Comparison of ENCODE assay signal across 23 mouse cellular contexts in the genomic region with DNA sequence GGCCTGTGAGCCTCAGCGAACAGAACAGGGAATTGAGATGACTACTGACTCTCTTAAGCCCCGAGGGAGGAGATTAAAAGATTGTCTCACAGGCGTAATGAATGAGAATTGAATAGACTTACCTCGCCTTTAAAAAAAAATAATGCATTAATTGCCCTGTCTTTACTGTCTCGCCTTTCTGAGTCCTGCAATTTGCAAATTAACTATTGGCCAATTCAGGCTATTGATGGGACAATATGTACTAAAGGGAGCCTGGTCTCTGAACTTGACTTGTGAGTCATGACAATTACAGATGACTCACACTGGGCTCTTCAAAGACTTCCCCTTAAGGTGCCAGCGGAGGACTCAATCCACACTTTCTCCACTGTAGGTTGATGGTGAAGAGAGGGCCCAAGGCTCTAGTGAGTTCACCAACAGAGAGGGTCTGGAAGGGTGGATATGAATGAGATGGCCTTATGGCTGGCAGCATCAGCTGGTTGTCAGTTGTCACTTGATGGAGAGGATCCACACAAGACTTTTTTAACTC.
DNase-seq lines count a peak whose midpoint lies in the region; TF ChIP-seq lines count a peak whose summit lies in the region.
"Had no signal": no experiment of that assay in that cellular context is flagged by ENCODE, and none has a peak within 500 bp of the region (broad histone marks: within the 10 kb centered on the region; RNA-seq: fewer than 3 reads in every experiment).

No protein-coding gene starts in this region.

- H3K4me3 ChIP-seq in heart, adult 2 months: no peak overlapping the region
- H3K4me3 ChIP-seq in embryonic facial prominence, embryonic 10.5 days: no peak overlapping the region
- H3K4me3 ChIP-seq: embryonic facial prominence, embryonic 13.5 days; forebrain, embryonic 13.5 days; gastrocnemius, adult 2 months; heart, embryonic 10.5 days; hindbrain, embryonic 12.5 days had no signal

- 91% methylated on average over 6 of the region's 6 CpGs for WGBS in heart, adult 2 months
- 78% methylated on average over 6 of the region's 6 CpGs for WGBS in embryonic facial prominence, embryonic 10.5 days

- TF ChIP-seq POLR2A in heart, adult 2 months (IDR thresholded peaks at IDR 0.05; ENCODE audit: insufficient read depth, low read depth, low read length): no peak

- no peak for TF ChIP-seq EP300 in heart, adult 2 months (IDR thresholded peaks at IDR 0.05; ENCODE audit: insufficient read depth, low read depth, low read length)

- no peak overlapping the region for H3K9ac ChIP-seq in heart, adult 2 months (ENCODE audit: low read depth, low read length)
- H3K9ac ChIP-seq: embryonic facial prominence, embryonic 13.5 days; forebrain, embryonic 13.5 days; forebrain, postnatal 0 days; hindbrain, embryonic 12.5 days had no signal

- H3K79me2 ChIP-seq in heart, adult 2 months (replicated peaks; ENCODE audit: control insufficient read depth, insufficient read depth, low read length): no peaks in the 10 kb centered on the region

- H3K36me3 ChIP-seq in heart, adult 2 months (ENCODE audit: control insufficient read depth, insufficient read depth, low read length): peaks cover 11% of the 10 kb centered on the region
- no peaks in the 10 kb centered on the region for H3K36me3 ChIP-seq in embryonic facial prominence, embryonic 10.5 days (replicated peaks)
- H3K36me3 ChIP-seq: embryonic facial prominence, embryonic 13.5 days; G1E; heart, embryonic 10.5 days; hindbrain, embryonic 12.5 days had no signal

- peak; percentile 23 for DNase-seq in adrenal gland, adult 2 months
- no peak for DNase-seq in adrenal gland, adult 8-10 months
- peak; percentile 36 for DNase-seq in Muller cell, postnatal 12 days (ENCODE audit: inconsistent ontology term)
- peak; percentile 19 for DNase-seq in fat pad, adult 2 months (ENCODE audit: extremely low read depth, low read depth, low spot score)
- DNase-seq in heart, adult 2 months: no peak
- no peak for DNase-seq in frontal cortex, postnatal 25 days (ENCODE audit: low spot score in 2 of 2)
- DNase-seq in embryonic facial prominence, embryonic 10.5 days (ENCODE audit: low spot score): no peak
- DNase-seq: adrenal gland, postnatal 25 days; cerebellum, adult 2 months; cerebellum, postnatal 14 days; forebrain, postnatal 0 days; gastrocnemius, adult 2 months; gastrocnemius, postnatal 25 days; heart, adult 11 months; heart, postnatal 10 days; heart, postnatal 4 days; kidney, adult 11 months; kidney, adult 9 months had no signal

- no peak overlapping the region for H3K27ac ChIP-seq in heart, adult 2 months
- no peak overlapping the region for H3K27ac ChIP-seq in embryonic facial prominence, embryonic 10.5 days (replicated peaks)
- H3K27ac ChIP-seq: embryonic facial prominence, embryonic 13.5 days; forebrain, embryonic 13.5 days; heart, embryonic 10.5 days; hindbrain, embryonic 12.5 days had no signal

- no peak for TF ChIP-seq CTCF in heart, adult 2 months (IDR thresholded peaks at IDR 0.05)

- intact Hi-C loops in heart, adult 2 months (cut with DNase I): loop anchor here (10.0 kb wide), 1 partner anchor 163 kb away; no protein-coding TSS in a partner anchor

- H3K9me3 ChIP-seq in embryonic facial prominence, embryonic 10.5 days: no peaks in the 10 kb centered on the region
- H3K9me3 ChIP-seq: embryonic facial prominence, embryonic 13.5 days; forebrain, embryonic 13.5 days; G1E; heart, embryonic 10.5 days; hindbrain, embryonic 12.5 days had no signal

- no peaks in the 10 kb centered on the region for H3K27me3 ChIP-seq in heart, adult 2 months (ENCODE audit: control insufficient read depth, insufficient read depth, low read length)
- H3K27me3 ChIP-seq in embryonic facial prominence, embryonic 10.5 days (replicated peaks; ENCODE audit: low read depth, poor library complexity, severe bottlenecking): no peaks in the 10 kb centered on the region
- H3K27me3 ChIP-seq: embryonic facial prominence, embryonic 13.5 days; forebrain, embryonic 13.5 days; hindbrain, embryonic 12.5 days had no signal

- peaks cover 11% of the 10 kb centered on the region for H3K4me1 ChIP-seq in heart, adult 2 months (ENCODE audit: control insufficient read depth, insufficient read depth, low read length)
- H3K4me1 ChIP-seq in embryonic facial prominence, embryonic 10.5 days: peaks cover 3% of the 10 kb centered on the region; the same call in 1 of the 2 replicates
- H3K4me1 ChIP-seq: forebrain, embryonic 13.5 days had no signal

Comparison
In these comparisons a context has a peak if more than half of its experiments do, and no peak if none do; other contexts are left out.
1. DNase-seq: peak in adrenal gland, adult 2 months (single experiment), Muller cell, postnatal 12 days (single experiment) and fat pad, adult 2 months (single experiment); none in adrenal gland, adult 8-10 months (single experiment), heart, adult 2 months (0 of 2), frontal cortex, postnatal 25 days (0 of 2) and embryonic facial prominence, embryonic 10.5 days (single experiment).